In genomic region chr11:113993921-113994320, GRCm38 (mm10) we compare ENCODE assay signal across 21 mouse cellular contexts.
"Had no signal": no experiment of that assay in that cellular context is flagged by ENCODE, and none has a peak within 500 bp of the region (broad histone marks: within the 10 kb centered on the region; RNA-seq: fewer than 3 reads in every experiment).

No protein-coding gene starts in this region.

- H3K4me3 ChIP-seq: liver, embryonic 13.5 days; liver, embryonic 15.5 days; lung, embryonic 15.5 days; megakaryocyte, embryonic 14.5 days; midbrain, embryonic 13.5 days; neural tube, embryonic 12.5 days had no signal

- H3K4me1 ChIP-seq: liver, embryonic 13.5 days; liver, embryonic 15.5 days; megakaryocyte, embryonic 14.5 days had no signal

- H3K4me2 ChIP-seq: liver, embryonic 13.5 days; liver, embryonic 15.5 days; lung, embryonic 15.5 days; midbrain, embryonic 13.5 days; neural tube, embryonic 12.5 days had no signal

- DNase-seq: liver, embryonic 13.5 days; liver, postnatal 0 days; lung, adult 2 months; lung, postnatal 14 days; lung, postnatal 36 days; retina, postnatal 1 day; right cerebral cortex, adult 18-20 months; right cerebral cortex, postnatal 25 days; right cerebral cortex, postnatal 4 days; spleen, adult 18-20 months; thymus, adult 2 months; thymus, postnatal 25 days; thymus, postnatal 4 days had no signal

- H3K9me3 ChIP-seq: liver, embryonic 13.5 days; liver, embryonic 15.5 days; lung, embryonic 15.5 days; megakaryocyte, embryonic 14.5 days; midbrain, embryonic 13.5 days; neural tube, embryonic 12.5 days had no signal

- H3K27me3 ChIP-seq: liver, embryonic 15.5 days; lung, embryonic 15.5 days; midbrain, embryonic 13.5 days; neural tube, embryonic 12.5 days had no signal

- ATAC-seq: liver, postnatal 0 days; lung, postnatal 0 days; midbrain, embryonic 13.5 days; midbrain, embryonic 16.5 days had no signal

- H3K36me3 ChIP-seq: liver, embryonic 13.5 days; liver, embryonic 15.5 days; lung, embryonic 15.5 days; midbrain, embryonic 13.5 days; neural tube, embryonic 12.5 days had no signal

- H3K27ac ChIP-seq: liver, embryonic 13.5 days; liver, embryonic 15.5 days; lung, embryonic 15.5 days; macrophage; neural tube, embryonic 12.5 days had no signal

- H3K9ac ChIP-seq: liver, embryonic 13.5 days; liver, embryonic 15.5 days; liver, postnatal 0 days; lung, embryonic 15.5 days; midbrain, embryonic 13.5 days; neural tube, embryonic 12.5 days had no signal
